Mouse (Mus musculus): ENCODE data around the gene Mcl1.
A peak's percentile ranks its signal among the peaks of the same experiment; 100 is the strongest.
"Not testable (repeated sequence)": the region's sequence is repeated elsewhere in the genome, so short reads cannot be mapped to it uniquely, and the experiment has no call there.

Mcl1 gene

GRCm38 (mm10) chr3:95666124-95666844 is 7.7 kb downstream of the Mcl1 start:
- no peak for DNase-seq (ENCODE audit: low spot score in 2 of 2)

- DNase-seq (ENCODE audit: low spot score in 2 of 2), result no peak
These were observed 8.9 kb downstream of the Mcl1 start for GRCm38 (mm10) chr3:95667521-95667920.

GRCm38 (mm10) chr3:95668026-95668425 is 9.4 kb downstream of the Mcl1 start:
- DNase-seq (ENCODE audit: low spot score in 2 of 2), result no peak

- no peak for DNase-seq (ENCODE audit: low spot score in 2 of 2)
These were observed 10.2 kb downstream of the Mcl1 start for GRCm38 (mm10) chr3:95668589-95669308.

- no peak for DNase-seq (ENCODE audit: low spot score in 2 of 2)
These were observed 10.7 kb downstream of the Mcl1 start for GRCm38 (mm10) chr3:95669309-95669665.

DNA sequence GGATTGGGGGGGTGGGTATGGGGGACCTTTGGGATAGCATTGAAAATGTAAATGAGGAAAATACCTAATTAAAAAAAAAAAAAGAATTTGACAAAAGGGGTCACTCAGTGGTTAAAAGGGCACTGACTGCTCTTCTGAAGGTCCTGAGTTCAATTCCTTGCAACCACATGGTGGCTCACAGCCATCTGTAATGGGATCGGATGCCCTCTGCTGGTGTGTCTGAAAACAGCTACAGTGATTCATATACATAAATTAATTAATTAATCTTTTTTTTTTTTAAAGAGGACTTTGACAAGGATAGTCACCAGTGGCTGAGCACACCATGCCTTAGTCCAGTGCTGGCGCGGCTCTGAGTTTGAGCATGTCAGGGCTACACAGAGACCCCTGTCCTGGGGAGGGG is 11.8 kb downstream of the Mcl1 start:
- DNase-seq (ENCODE audit: low spot score in 2 of 2), result not testable (repeated sequence)

- no peak for DNase-seq (ENCODE audit: low spot score in 2 of 2)
These were observed 12.6 kb downstream of the Mcl1 start for GRCm38 (mm10) chr3:95671201-95671600.

- no peak for DNase-seq (ENCODE audit: low spot score in 2 of 2)
These were observed 13.9 kb downstream of the Mcl1 start for GRCm38 (mm10) chr3:95672461-95672860.

DNA sequence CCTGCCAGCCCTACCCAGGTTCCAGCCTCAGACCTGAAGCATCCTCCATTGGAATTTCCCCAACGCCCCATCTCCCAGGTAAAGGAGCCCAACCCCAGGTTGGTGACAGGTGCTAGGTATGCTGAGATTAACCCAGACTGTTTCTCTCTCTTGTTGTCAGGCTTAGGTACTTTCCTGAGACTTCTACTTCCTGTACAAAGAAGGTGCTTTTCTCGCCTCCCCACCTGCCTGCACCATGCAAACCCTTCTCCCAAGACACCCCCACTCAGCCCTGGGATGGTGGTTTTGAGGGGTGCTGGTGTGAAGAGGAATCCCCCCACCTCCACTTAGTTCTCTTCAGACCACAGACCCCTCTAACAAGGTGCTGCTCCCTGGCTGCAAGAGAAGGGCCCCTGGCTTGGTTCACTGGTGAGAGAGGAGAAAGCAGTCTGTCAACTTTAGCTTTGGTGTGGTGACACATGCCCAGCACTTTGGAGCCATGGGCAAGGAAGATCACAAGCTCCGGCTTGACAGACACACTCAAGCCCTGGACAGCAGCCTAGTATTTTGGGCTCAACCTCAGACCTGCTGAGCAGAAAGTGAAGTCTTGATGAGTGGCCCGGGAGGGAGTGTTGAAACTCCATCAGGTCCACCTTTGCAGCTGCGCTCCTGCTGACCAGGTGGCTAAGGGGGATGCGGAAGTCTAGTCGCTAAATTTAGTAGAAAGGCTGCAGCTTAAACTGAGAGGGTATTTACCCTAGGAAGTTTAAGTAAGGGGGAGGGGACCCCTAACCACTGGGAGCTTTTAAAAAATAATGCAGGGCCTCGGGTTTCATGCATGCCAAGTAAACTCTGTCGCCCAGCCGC is 14.5 kb downstream of the Mcl1 start:
- no peak for DNase-seq (ENCODE audit: low spot score in 2 of 2)

- no peak for DNase-seq (ENCODE audit: low spot score in 2 of 2)
These were observed 15.2 kb downstream of the Mcl1 start for GRCm38 (mm10) chr3:95673707-95674211.

GRCm38 (mm10) chr3:95674236-95674635 is 15.6 kb downstream of the Mcl1 start:
- no peak for DNase-seq (ENCODE audit: low spot score in 2 of 2)

DNA sequence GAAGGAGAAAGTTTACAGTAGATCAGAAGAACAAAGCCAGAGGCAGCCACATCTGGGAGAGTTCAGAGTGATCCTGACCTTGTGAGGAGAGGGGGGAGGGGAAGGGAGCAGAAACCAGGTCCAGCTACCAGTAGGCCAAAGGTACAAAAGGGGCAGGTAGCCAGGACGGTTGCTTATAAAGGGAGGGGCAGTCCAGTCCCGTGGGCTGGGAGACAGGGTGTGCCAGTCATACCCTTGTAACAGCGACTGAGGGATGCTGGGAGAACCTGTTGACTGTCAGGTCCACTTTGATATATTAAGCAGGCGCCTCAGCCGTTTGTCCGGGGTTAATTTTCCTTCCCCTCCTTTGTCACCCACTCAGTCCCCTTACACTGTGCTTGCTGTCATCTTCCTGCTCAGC is 16.2 kb downstream of the Mcl1 start:
- no peak for DNase-seq (ENCODE audit: low spot score in 2 of 2)

DNA sequence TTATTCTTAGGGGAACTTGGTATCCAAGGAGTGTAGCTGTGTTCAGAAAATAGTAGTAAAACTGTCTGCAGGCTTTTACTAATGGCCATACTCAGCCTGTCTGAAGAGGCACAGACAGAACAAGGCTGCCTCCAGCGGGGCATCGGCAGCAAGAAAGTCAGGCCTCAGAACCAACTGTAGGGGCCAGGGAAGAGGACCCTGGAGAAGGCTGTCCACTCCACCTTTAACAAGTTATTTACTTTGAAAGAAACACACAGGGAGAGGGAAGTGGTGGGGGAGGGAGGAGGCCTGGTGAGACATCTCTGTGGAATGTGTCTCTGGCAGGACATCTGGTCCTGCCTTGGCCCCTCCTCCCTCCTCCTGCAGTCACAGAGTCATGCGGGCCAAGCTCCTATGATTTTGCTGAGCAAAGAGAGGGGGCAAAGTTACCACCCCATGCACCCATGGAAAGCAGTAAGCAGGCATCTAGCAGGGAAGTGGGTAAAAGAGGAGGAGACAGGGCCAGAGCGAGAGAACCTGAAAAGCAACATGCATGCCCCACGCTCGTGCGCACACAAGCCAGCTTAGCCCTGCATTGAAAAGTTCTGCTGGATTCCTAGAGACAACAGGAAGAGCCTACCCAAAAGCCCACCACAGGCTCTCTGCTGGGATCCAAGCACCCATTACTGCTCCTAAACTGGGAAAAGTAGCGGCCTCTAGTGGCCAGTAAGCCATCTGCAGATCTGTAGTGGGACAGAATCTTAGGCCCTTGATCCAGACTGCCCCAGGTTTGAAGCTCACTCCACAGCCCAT is 16.9 kb downstream of the Mcl1 start:
- DNase-seq (ENCODE audit: low spot score in 2 of 2), result peak; percentile 36 to 48

DNA sequence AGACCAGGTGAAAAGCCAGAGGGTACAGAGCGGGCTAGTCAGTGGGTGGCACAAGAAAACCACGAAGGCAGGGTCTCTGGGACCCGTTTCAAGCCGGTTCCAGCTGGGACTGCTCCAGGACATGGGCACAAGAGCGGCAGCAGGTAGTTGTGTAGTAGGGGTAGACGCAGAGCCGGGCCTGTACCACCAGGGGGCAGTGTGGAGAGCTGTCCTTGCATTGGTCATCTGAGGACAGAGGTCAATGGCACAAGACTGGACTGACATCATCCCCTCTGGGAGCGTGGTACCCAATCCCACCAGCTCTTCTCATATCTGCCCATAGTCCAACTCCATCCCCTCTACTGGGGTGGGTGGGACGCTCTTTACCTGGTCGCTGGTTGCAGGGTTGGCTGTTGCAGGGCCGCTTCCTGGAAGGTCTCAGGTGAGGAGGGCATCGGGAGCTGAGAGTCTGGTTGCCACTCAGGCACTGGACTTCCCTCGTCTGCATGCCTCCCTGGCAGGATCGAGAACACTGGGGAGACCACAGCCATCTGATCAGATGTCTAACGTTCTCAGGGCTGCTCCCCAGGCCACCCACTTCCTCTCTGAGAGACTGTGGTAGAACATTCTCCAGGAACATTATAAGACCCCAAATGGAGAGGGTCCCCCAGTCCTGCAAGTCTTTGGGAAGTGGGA is 18.3 kb downstream of the Mcl1 start:
- peak; percentile 25 to 55 for DNase-seq (ENCODE audit: low spot score in 2 of 2)

GRCm38 (mm10) chr3:95677420-95678090 is 19.0 kb downstream of the Mcl1 start:
- DNase-seq (ENCODE audit: low spot score in 2 of 2), result no peak

GRCm38 (mm10) chr3:95679551-95679950 is 21.0 kb downstream of the Mcl1 start:
- DNase-seq (ENCODE audit: low spot score in 2 of 2), result no peak

GRCm38 (mm10) chr3:95680673-95681072 is 22.1 kb downstream of the Mcl1 start:
- no peak for DNase-seq (ENCODE audit: low spot score in 2 of 2)

DNA sequence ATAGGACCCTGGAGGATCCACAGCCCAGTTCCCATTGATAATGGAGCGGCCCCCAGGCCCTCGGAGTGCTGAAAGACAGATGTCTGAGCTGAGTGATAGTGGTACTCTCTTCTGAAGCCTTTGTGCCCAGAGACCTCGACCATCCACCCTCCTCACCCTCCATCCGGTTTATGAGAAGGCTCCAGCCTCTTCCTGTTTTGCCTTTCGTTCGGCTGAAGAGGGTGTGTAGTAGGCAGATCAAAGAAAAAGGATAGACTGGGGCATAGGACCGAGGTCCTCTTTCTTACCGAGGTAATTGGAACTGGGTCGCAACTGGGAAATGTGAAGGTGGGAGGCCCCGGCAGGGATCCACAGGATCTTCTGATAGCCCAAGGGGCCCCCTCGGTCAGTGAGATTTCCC is 22.8 kb downstream of the Mcl1 start:
- DNase-seq (ENCODE audit: low spot score in 2 of 2), result no peak

GRCm38 (mm10) chr3:95682878-95683277 is 24.3 kb downstream of the Mcl1 start:
- DNase-seq (ENCODE audit: low spot score in 2 of 2), result no peak

DNA sequence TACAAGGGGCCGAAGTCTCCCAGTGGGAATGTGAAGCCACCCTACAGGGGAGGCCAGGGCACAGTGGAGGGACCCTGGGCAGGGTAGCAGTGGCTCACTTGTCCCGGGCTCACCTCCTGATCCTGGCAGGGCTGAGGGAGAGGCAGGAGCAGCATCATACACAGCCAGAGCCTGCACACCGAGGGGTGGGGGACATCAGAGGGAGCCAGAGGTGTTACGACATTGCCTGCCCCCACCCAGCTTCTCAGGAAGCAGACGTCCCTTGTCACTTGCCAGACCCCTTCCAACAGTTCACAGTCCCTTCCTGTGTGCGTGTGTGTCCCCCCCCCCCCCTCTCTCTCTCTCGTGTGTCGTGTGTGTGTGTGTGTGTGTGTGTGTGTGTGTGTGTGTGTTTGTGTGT is 26.3 kb downstream of the Mcl1 start:
- DNase-seq (ENCODE audit: low spot score in 2 of 2), result no peak

All from frontal cortex, postnatal 25 days (tissue).